Mouse (Mus musculus) gastrocnemius, postnatal 14 days (tissue): ENCODE data around the gene Cpox. TPM values are rescaled to one million over a fixed set of nuclear protein-coding genes. Genes with fewer than 3 reads are reported as not detected.

Experiments
- DNase-seq: peaks from one replicate; pipeline ENCODE4 v3.0.0; 2021; ENCODE audit warnings: mixed read lengths
- intact Hi-C: fragments of 180-260 bp; cut with DNase I; formaldehyde crosslinking; loops from one replicate; pipeline ENCODE4 v1.15.1; 2025; ENCODE audit warnings: low total_unique reads
- long read RNA-seq, 2 experiments: library from polyadenylated mRNA; stranded (forward); transcript quantifications; one replicate each; pipeline ENCODE4 v2.0.0; 2021
- total RNA-seq, 2 experiments: library from RNA; stranded (reverse); gene quantifications; 2 replicates each; pipeline ENCODE4 v1.2.3; 2021

The Cpox gene
- 10 to 100 TPM; 12.0 to 14.0 TPM for total RNA-seq
- long read RNA-seq, experiment 1, transcript Cpox-201 (7 exons, 3,097 nt) = major isoform, 6 of 6 reads
- long read RNA-seq, experiment 1, partial matches to known transcripts = 0 of 6 reads
- long read RNA-seq, experiment 1, other reads (novel, unspliced or antisense) = 0 of 6 reads
- long read RNA-seq, experiment 2, transcript Cpox-201 (7 exons, 3,097 nt) = major isoform, 18 of 22 reads
- long read RNA-seq, experiment 2, partial matches to known transcripts = 1 of 22 reads
- long read RNA-seq, experiment 2, other reads (novel, unspliced or antisense) = 3 of 22 reads

GRCm38 (mm10) chr16:58669917-58670630, at the start of gene Cpox:
Gene Cpox, plus strand, starts transcription at chr16:58670292.
- DNase-seq = peak; percentile 72
- intact Hi-C loops = loop anchor here (10.0 kb wide), 2 partner anchors 65 to 375 kb away; no protein-coding TSS in a partner anchor

- no peak for DNase-seq
- intact Hi-C loops = loop anchor here (5.0 to 10.0 kb wide), 2 partner anchors 160 to 328 kb away; no protein-coding TSS in a partner anchor
Observed at GRCm38 (mm10) chr16:58622377-58622776, 47.7 kb upstream of the Cpox start.

GRCm38 (mm10) chr16:58623114-58623513, 47.0 kb upstream of the Cpox start:
- no peak for DNase-seq
- intact Hi-C loops = loop anchor here (5.0 to 10.0 kb wide), 2 partner anchors 161 to 328 kb away; no protein-coding TSS in a partner anchor

- DNase-seq = no peak
- intact Hi-C loops = loop anchor here (5.0 to 10.0 kb wide), 2 partner anchors 162 to 329 kb away; no protein-coding TSS in a partner anchor
Observed at GRCm38 (mm10) chr16:58623944-58624343, 46.1 kb upstream of the Cpox start.

GRCm38 (mm10) chr16:58627597-58628335, 42.3 kb upstream of the Cpox start:
- intact Hi-C loops = loop anchor here (5.0 to 10.0 kb wide), 2 partner anchors 175 to 333 kb away; no protein-coding TSS in a partner anchor

GRCm38 (mm10) chr16:58628336-58628680, 41.8 kb upstream of the Cpox start:
- DNase-seq = no peak
- intact Hi-C loops = loop anchor here (5.0 to 10.0 kb wide), 2 partner anchors 176 to 334 kb away; no protein-coding TSS in a partner anchor

More at GRCm38 (mm10) chr16:58627597-58628335, 42.3 kb upstream of the Cpox start:
- DNase-seq = no peak

- no peak for DNase-seq
- intact Hi-C loops = loop anchor here (5.0 to 10.0 kb wide), 2 partner anchors 177 to 334 kb away; no protein-coding TSS in a partner anchor
Observed at GRCm38 (mm10) chr16:58628968-58629367, 41.1 kb upstream of the Cpox start.

- no peak for DNase-seq
- intact Hi-C loops = loop anchor here (5.0 to 10.0 kb wide), 2 partner anchors 177 to 335 kb away; no protein-coding TSS in a partner anchor
Observed at GRCm38 (mm10) chr16:58629736-58630135, 40.4 kb upstream of the Cpox start.

- DNase-seq = no peak
Observed at GRCm38 (mm10) chr16:58635866-58636265, 34.2 kb upstream of the Cpox start.

GRCm38 (mm10) chr16:58637448-58637847, 32.6 kb upstream of the Cpox start:
- intact Hi-C loops = no loop called here
- no peak for DNase-seq

More at GRCm38 (mm10) chr16:58635866-58636265, 34.2 kb upstream of the Cpox start:
- intact Hi-C loops = no loop called here

GRCm38 (mm10) chr16:58638016-58638415, 32.1 kb upstream of the Cpox start:
- intact Hi-C loops = no loop called here
- DNase-seq = no peak

- intact Hi-C loops = no loop called here
- no peak for DNase-seq
Observed at GRCm38 (mm10) chr16:58638689-58639175, 31.4 kb upstream of the Cpox start, which contains the start of gene E330017A01Rik. Gene E330017A01Rik, minus strand, starts transcription at chr16:58638739.

- DNase-seq = no peak
- intact Hi-C loops = no loop called here
Observed at GRCm38 (mm10) chr16:58649979-58650378, 20.1 kb upstream of the Cpox start.

GRCm38 (mm10) chr16:58655751-58656150, 14.3 kb upstream of the Cpox start:
- intact Hi-C loops = no loop called here
- no peak for DNase-seq

- intact Hi-C loops = no loop called here
- DNase-seq = no peak
Observed at GRCm38 (mm10) chr16:58656526-58656925, 13.6 kb upstream of the Cpox start.

- intact Hi-C loops = no loop called here
- DNase-seq = no peak
Observed at GRCm38 (mm10) chr16:58658668-58659067, 11.4 kb upstream of the Cpox start.

- intact Hi-C loops = loop anchor here (10.0 kb wide), 1 partner anchor 367 kb away; no protein-coding TSS in a partner anchor
- no peak for DNase-seq
Observed at GRCm38 (mm10) chr16:58661826-58662225, 8.3 kb upstream of the Cpox start.

GRCm38 (mm10) chr16:58662287-58662791, 7.8 kb upstream of the Cpox start:
- no peak for DNase-seq
- intact Hi-C loops = loop anchor here (10.0 kb wide), 1 partner anchor 368 kb away; no protein-coding TSS in a partner anchor

- intact Hi-C loops = loop anchor here (10.0 kb wide), 1 partner anchor 368 kb away; no protein-coding TSS in a partner anchor
- no peak for DNase-seq
Observed at GRCm38 (mm10) chr16:58663021-58663420, 7.1 kb upstream of the Cpox start.
